8 mouse cellular contexts compared by ENCODE assay signal in the genomic region with DNA sequence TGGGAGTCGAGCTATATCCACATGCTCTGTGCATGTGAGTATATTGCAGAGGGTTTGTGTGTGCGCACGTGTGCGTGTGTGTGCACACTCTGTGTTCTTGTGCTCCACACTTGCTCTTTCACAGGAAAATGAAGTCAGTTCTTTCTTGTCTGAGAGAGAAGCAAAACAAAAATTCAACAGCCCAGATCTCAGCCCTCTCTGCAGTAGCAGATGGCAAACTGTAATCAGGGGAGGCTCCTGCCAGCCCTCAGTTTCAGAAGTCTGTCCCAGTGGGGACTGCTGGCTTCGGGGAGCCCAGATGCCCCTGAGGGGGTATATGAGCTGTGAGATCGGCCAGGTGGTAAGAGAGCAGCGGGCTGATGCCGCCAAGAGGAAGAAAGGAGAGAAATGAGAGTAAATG.
DNase-seq lines count a peak whose midpoint lies in the region; ATAC-seq and TF ChIP-seq lines count a peak whose summit lies in the region.

No protein-coding gene starts in this region.

- WGBS in liver, embryonic 15.5 days (ENCODE audit: insufficient replicate concordance) = 74% methylated on average over 8 of the region's 8 CpGs
- 53% methylated on average over 8 of the region's 8 CpGs for WGBS in stomach, postnatal 0 days
- 72% methylated on average over 8 of the region's 8 CpGs for WGBS in heart, embryonic 12.5 days
- 63% methylated on average over 8 of the region's 8 CpGs for WGBS in lung, postnatal 0 days
- WGBS in heart, embryonic 11.5 days (ENCODE audit: insufficient replicate concordance) = 64% methylated on average over 8 of the region's 8 CpGs

- peaks cover 81% of the 10 kb centered on the region for H3K4me1 ChIP-seq in liver, embryonic 15.5 days (replicated peaks)
- peaks cover 12% of the 10 kb centered on the region for H3K4me1 ChIP-seq in stomach, postnatal 0 days (replicated peaks; ENCODE audit: control insufficient read depth, insufficient read depth)
- H3K4me1 ChIP-seq in heart, embryonic 12.5 days (replicated peaks) = peaks cover 73% of the 10 kb centered on the region
- H3K4me1 ChIP-seq in lung, postnatal 0 days (ENCODE audit: insufficient read depth, low read depth, low read length) = peaks cover 21% of the 10 kb centered on the region; the same call in 1 of the 2 replicates
- peaks cover 54% of the 10 kb centered on the region for H3K4me1 ChIP-seq in heart, embryonic 11.5 days (ENCODE audit: control insufficient read depth, insufficient read depth, low read length)

- no peak overlapping the region for H3K4me3 ChIP-seq in liver, embryonic 15.5 days (replicated peaks)
- no peak overlapping the region; the same call in 1 of the 2 replicates for H3K4me3 ChIP-seq in layer of hippocampus, adult 2 months
- H3K4me3 ChIP-seq in stomach, postnatal 0 days (ENCODE audit: low read depth, low read length) = no peak overlapping the region
- no peak overlapping the region for H3K4me3 ChIP-seq in heart, embryonic 12.5 days
- H3K4me3 ChIP-seq in lung, postnatal 0 days (ENCODE audit: low read depth, low read length) = no peak overlapping the region
- no peak overlapping the region for H3K4me3 ChIP-seq in heart, embryonic 11.5 days (ENCODE audit: low read depth, low read length)

- no peaks in the 10 kb centered on the region for H3K9me3 ChIP-seq in liver, embryonic 15.5 days (replicated peaks)
- H3K9me3 ChIP-seq in stomach, postnatal 0 days (ENCODE audit: control insufficient read depth, low read length) = no peaks in the 10 kb centered on the region
- H3K9me3 ChIP-seq in heart, embryonic 12.5 days (replicated peaks) = no peaks in the 10 kb centered on the region
- H3K9me3 ChIP-seq in lung, postnatal 0 days (ENCODE audit: low read length) = no peaks in the 10 kb centered on the region
- H3K9me3 ChIP-seq in heart, embryonic 11.5 days (replicated peaks; ENCODE audit: control insufficient read depth, low read length) = no peaks in the 10 kb centered on the region

- DNase-seq in liver = no peak
- peak; percentile 91 for DNase-seq in cerebellum, adult 9-11 months
- peak; percentile 63 to 75 for DNase-seq in layer of hippocampus, adult 2 months (ENCODE audit: low spot score in 2 of 2)
- DNase-seq in stomach, postnatal 0 days (ENCODE audit: low spot score) = no peak
- no peak for DNase-seq in lung, postnatal 0 days (ENCODE audit: low spot score)

- H3K9ac ChIP-seq in liver, embryonic 15.5 days = no peak overlapping the region
- 0 out of 2 replicates have a peak overlapping the region, but pooled peaks have one; percentile 18 for H3K9ac ChIP-seq in stomach, postnatal 0 days (ENCODE audit: low read length)
- H3K9ac ChIP-seq in heart, embryonic 12.5 days = no peak overlapping the region
- no peak overlapping the region for H3K9ac ChIP-seq in lung, postnatal 0 days (replicated peaks; ENCODE audit: low read depth)
- no peak overlapping the region for H3K9ac ChIP-seq in heart, embryonic 11.5 days (ENCODE audit: low read depth, low read length)

- no peak for TF ChIP-seq CTCF in layer of hippocampus, adult 2 months (conservative IDR thresholded peaks at IDR 0.05)
- no peak for TF ChIP-seq CTCF in stomach, postnatal 0 days (IDR thresholded peaks at IDR 0.05; ENCODE audit: low read depth)
- TF ChIP-seq CTCF in lung, postnatal 0 days (IDR thresholded peaks at IDR 0.05) = no peak

- H3K36me3 ChIP-seq in liver, embryonic 15.5 days (replicated peaks) = no peaks in the 10 kb centered on the region
- H3K36me3 ChIP-seq in stomach, postnatal 0 days (ENCODE audit: control insufficient read depth, insufficient read depth, low read length) = no peaks in the 10 kb centered on the region
- no peaks in the 10 kb centered on the region for H3K36me3 ChIP-seq in heart, embryonic 12.5 days
- no peaks in the 10 kb centered on the region for H3K36me3 ChIP-seq in lung, postnatal 0 days (ENCODE audit: insufficient read depth, low read length)
- H3K36me3 ChIP-seq in heart, embryonic 11.5 days (ENCODE audit: control insufficient read depth, insufficient read depth, low read length) = no peaks in the 10 kb centered on the region

- TF ChIP-seq EP300 in stomach, postnatal 0 days (optimal IDR thresholded peaks at IDR 0.05) = no peak
- no peak for TF ChIP-seq EP300 in lung, postnatal 0 days (IDR thresholded peaks at IDR 0.05)

- H3K27ac ChIP-seq in liver, embryonic 15.5 days (replicated peaks) = peak overlapping the region; percentile 15; the same call in 1 of the 2 replicates
- H3K27ac ChIP-seq in layer of hippocampus, adult 2 months = peak overlapping the region; percentile 81
- no peak overlapping the region for H3K27ac ChIP-seq in stomach, postnatal 0 days (replicated peaks)
- no peak overlapping the region for H3K27ac ChIP-seq in heart, embryonic 12.5 days (ENCODE audit: poor library complexity, severe bottlenecking)
- H3K27ac ChIP-seq in lung, postnatal 0 days (ENCODE audit: low read length) = no peak overlapping the region
- H3K27ac ChIP-seq in heart, embryonic 11.5 days (ENCODE audit: low read depth, low read length) = no peak overlapping the region

- no peak for ATAC-seq in liver, embryonic 15.5 days (ENCODE audit: insufficient read depth)
- no peak for ATAC-seq in stomach, postnatal 0 days (ENCODE audit: low FRiP score, low TSS enrichment)
- no peak for ATAC-seq in heart, embryonic 12.5 days (ENCODE audit: insufficient number of reproducible peaks, low FRiP score)
- no peak for ATAC-seq in lung, postnatal 0 days
- no peak for ATAC-seq in heart, embryonic 11.5 days (replicated peaks; ENCODE audit: insufficient number of reproducible peaks, low FRiP score, low TSS enrichment)

- no peaks in the 10 kb centered on the region for H3K27me3 ChIP-seq in liver, embryonic 15.5 days
- no peaks in the 10 kb centered on the region for H3K27me3 ChIP-seq in stomach, postnatal 0 days (ENCODE audit: control insufficient read depth, insufficient read depth, low read length)
- 0 out of 2 replicates have a peak, but pooled peaks cover 3% of the 10 kb centered on the region for H3K27me3 ChIP-seq in heart, embryonic 12.5 days (replicated peaks)
- H3K27me3 ChIP-seq in lung, postnatal 0 days (replicated peaks; ENCODE audit: insufficient read depth, low read length) = no peaks in the 10 kb centered on the region
- H3K27me3 ChIP-seq in heart, embryonic 11.5 days (ENCODE audit: control insufficient read depth, insufficient read depth, low read length) = no peaks in the 10 kb centered on the region

- H3K4me2 ChIP-seq in liver, embryonic 15.5 days = no peak overlapping the region
- H3K4me2 ChIP-seq in stomach, postnatal 0 days (replicated peaks; ENCODE audit: low read depth) = no peak overlapping the region
- no peak overlapping the region for H3K4me2 ChIP-seq in heart, embryonic 12.5 days
- H3K4me2 ChIP-seq in lung, postnatal 0 days (replicated peaks; ENCODE audit: low read depth, low read length) = no peak overlapping the region
- H3K4me2 ChIP-seq in heart, embryonic 11.5 days = no peak overlapping the region

Comparison
In these comparisons a context has a peak if more than half of its experiments do, and no peak if none do; other contexts are left out.
1. H3K27ac ChIP-seq: peak in liver, embryonic 15.5 days (single experiment) and layer of hippocampus, adult 2 months (single experiment); none in stomach, postnatal 0 days (single experiment), heart, embryonic 12.5 days (single experiment), lung, postnatal 0 days (single experiment) and heart, embryonic 11.5 days (single experiment).
2. DNase-seq: peak in cerebellum, adult 9-11 months (single experiment) and layer of hippocampus, adult 2 months (2 of 2); none in liver (single experiment), stomach, postnatal 0 days (single experiment) and lung, postnatal 0 days (single experiment).